Mouse (Mus musculus) limb, embryonic 11.5 days (tissue): Measurements from ENCODE around the gene Crebbp. TPM values are rescaled to one million over a fixed set of nuclear protein-coding genes. Genes with fewer than 3 reads are reported as not detected.

ENCODE experiments used
- ATAC-seq: fragments of 200-750 bp; cut with Nextera tagmentation; 2 replicates; pipeline ENCODE4 v1.8.0; 2017; ENCODE audit warnings: low read depth; ENCODE audit not compliant: insufficient number of reproducible peaks, low FRiP score, low TSS enrichment
- DNase-seq: peaks from one replicate; pipeline ENCODE4 v3.0.0-alpha.2; 2015; ENCODE audit warnings: low spot score
- H3K27ac ChIP-seq: fragments of 300-500 bp; sonication (generic); replicated peaks from 2 replicates; pipeline ENCODE4 v1.5.1; 2014; ENCODE audit warnings: low read depth, mild to moderate bottlenecking, low read length
- H3K27me3 ChIP-seq: fragments of 300-500 bp; sonication (generic); 2 replicates; pipeline ENCODE4 v1.6.1; 2014; ENCODE audit warnings: mild to moderate bottlenecking, low read length, mixed read lengths; ENCODE audit not compliant: control insufficient read depth, insufficient read depth
- H3K36me3 ChIP-seq: fragments of 300-500 bp; sonication (generic); 2 replicates; pipeline ENCODE4 v1.6.1; 2014; ENCODE audit warnings: mild to moderate bottlenecking, low read length, moderate library complexity, mixed read lengths; ENCODE audit not compliant: control insufficient read depth, insufficient read depth
- H3K4me1 ChIP-seq: fragments of 300-500 bp; sonication (generic); 2 replicates; pipeline ENCODE4 v1.6.1; 2014; ENCODE audit warnings: low read length, mixed read lengths; ENCODE audit not compliant: control insufficient read depth, insufficient read depth
- H3K4me2 ChIP-seq: fragments of 300-500 bp; sonication (generic); 2 replicates; pipeline ENCODE4 v1.6.1; 2014; ENCODE audit warnings: low read depth, mild to moderate bottlenecking, moderate library complexity; ENCODE audit not compliant: severe bottlenecking
- H3K4me3 ChIP-seq: fragments of 300-500 bp; sonication (generic); 2 replicates; pipeline ENCODE4 v1.5.1; 2014; ENCODE audit warnings: low read depth, low read length
- H3K9ac ChIP-seq: fragments of 300-500 bp; sonication (generic); 2 replicates; pipeline ENCODE4 v1.6.1; 2014; ENCODE audit warnings: mild to moderate bottlenecking, low read length
- H3K9me3 ChIP-seq: fragments of 300-500 bp; sonication (generic); 2 replicates; pipeline ENCODE4 v1.6.1; 2016; ENCODE audit warnings: low read length; ENCODE audit not compliant: control insufficient read depth
- WGBS: fragments of 180-500 bp; shearing (Covaris S2); extraction: QIAGEN DNeasy Blood & Tissue Kit; methylation state at CpG from one replicate; pipeline ENCODE4 v1.1.7; 2014; 5-methylcytosine and 5-hydroxymethylcytosine counted together
- polyA plus RNA-seq: library from polyadenylated mRNA; unstranded; fragments of >200 nt; fragmentation: Nextera tagmentation; extraction: Ambion mirVana; gene quantifications from 2 replicates; pipeline ENCODE4 v1.2.1, GENCODE M21; 2014

Crebbp gene
- polyA plus RNA-seq, 1 experiment from 2014 or later: 42.4 TPM

GRCm38 (mm10) chr16:4052601-4053000, 161.2 kb downstream of the Crebbp start:
- no peak overlapping the region for H3K4me3 ChIP-seq
- H3K9me3 ChIP-seq: no peaks in the 10 kb centered on the region
- no peak overlapping the region for H3K9ac ChIP-seq
- H3K27ac ChIP-seq: no peak overlapping the region
- ATAC-seq (no peak), DNase-seq (no peak)
- H3K36me3 ChIP-seq: peaks cover 24% of the 10 kb centered on the region
- no peaks in the 10 kb centered on the region for H3K4me1 ChIP-seq
- H3K27me3 ChIP-seq: no peaks in the 10 kb centered on the region
- 99% methylated on average over 4 of the region's 4 CpGs for WGBS
- no peak overlapping the region for H3K4me2 ChIP-seq

DNA sequence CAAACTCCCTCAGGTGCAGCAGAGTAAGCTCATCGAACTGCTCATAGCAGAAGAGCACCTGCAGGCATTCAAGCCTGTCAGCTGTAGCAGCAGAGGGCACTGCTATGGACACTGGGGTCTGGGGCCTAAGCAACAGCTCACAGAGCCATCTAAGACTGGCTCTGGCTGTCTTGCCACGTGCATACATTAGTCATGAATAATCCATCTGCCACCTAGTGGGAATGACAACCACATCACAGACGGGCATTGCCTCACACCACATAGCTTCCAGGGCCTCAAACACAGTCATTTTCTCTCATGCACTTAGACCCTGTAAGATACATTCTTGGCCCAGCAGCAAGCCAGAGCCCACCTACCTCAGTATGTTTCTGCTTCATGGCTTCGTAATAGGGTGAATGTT, 168.3 kb downstream of the Crebbp start:
- H3K9ac ChIP-seq: no peak overlapping the region
- 91% methylated on average over 4 of the region's 4 CpGs for WGBS
- H3K27ac ChIP-seq: no peak overlapping the region
- no peak overlapping the region for H3K4me3 ChIP-seq
- no peak for DNase-seq
- H3K4me2 ChIP-seq: no peak overlapping the region
- no peak for ATAC-seq
- no peaks in the 10 kb centered on the region for H3K9me3 ChIP-seq
- peaks cover 30% of the 10 kb centered on the region for H3K36me3 ChIP-seq
- no peaks in the 10 kb centered on the region for H3K27me3 ChIP-seq
- H3K4me1 ChIP-seq: no peaks in the 10 kb centered on the region

- H3K36me3 ChIP-seq: peaks cover 29% of the 10 kb centered on the region
- DNase-seq (no peak), ATAC-seq (no peak)
- no peak overlapping the region for H3K4me3 ChIP-seq
- H3K27ac ChIP-seq: no peak overlapping the region
- 89% methylated on average over 2 of the region's 2 CpGs for WGBS
- no peak overlapping the region for H3K4me2 ChIP-seq
- no peaks in the 10 kb centered on the region for H3K9me3 ChIP-seq
- no peak overlapping the region for H3K9ac ChIP-seq
- no peaks in the 10 kb centered on the region for H3K4me1 ChIP-seq
- H3K27me3 ChIP-seq: no peaks in the 10 kb centered on the region
Measured at GRCm38 (mm10) chr16:4044093-4044492, 169.7 kb downstream of the Crebbp start.

DNA sequence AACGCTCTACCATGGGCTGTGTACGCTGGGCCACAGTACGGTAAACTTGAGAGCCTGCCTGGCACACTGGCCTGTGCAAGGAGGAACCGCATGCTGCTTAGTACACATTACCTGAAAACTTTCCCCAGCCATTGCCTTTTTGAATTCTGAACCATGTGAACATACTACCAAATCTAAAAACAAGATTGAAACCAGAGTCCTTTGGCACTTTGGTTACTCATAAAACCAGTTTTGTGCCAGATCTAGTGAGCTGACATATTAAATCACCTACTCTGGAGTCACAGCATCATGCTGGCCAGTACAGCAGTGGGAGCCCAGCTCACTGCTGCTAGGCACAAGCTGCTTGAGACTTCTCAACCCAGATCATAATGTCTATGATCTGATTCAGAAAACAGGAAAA, 172.2 kb downstream of the Crebbp start:
- 95% methylated on average over 4 of the region's 4 CpGs for WGBS
- H3K9ac ChIP-seq: no peak overlapping the region
- H3K36me3 ChIP-seq: peaks cover 21% of the 10 kb centered on the region

GRCm38 (mm10) chr16:4040206-4040605, 173.6 kb downstream of the Crebbp start:
- Histone ChIP-seq H3K9me3 (no peaks in the 10 kb centered on the region), H3K4me3 (no peak overlapping the region), H3K9ac (no peak overlapping the region), H3K27me3 (no peaks in the 10 kb centered on the region), H3K4me2 (no peak overlapping the region), H3K36me3 (peaks cover 16% of the 10 kb centered on the region), H3K27ac (no peak overlapping the region), H3K4me1 (no peaks in the 10 kb centered on the region)
- DNase-seq (no peak), ATAC-seq (no peak)
- WGBS: 94% methylated on average over 5 of the region's 5 CpGs

More for the DNA sequence above, 172.2 kb downstream of the Crebbp start:
- Histone ChIP-seq H3K4me2 (no peak overlapping the region), H3K4me3 (no peak overlapping the region), H3K27ac (no peak overlapping the region), H3K4me1 (no peaks in the 10 kb centered on the region), H3K27me3 (no peaks in the 10 kb centered on the region), H3K9me3 (no peaks in the 10 kb centered on the region)
- DNase-seq (no peak), ATAC-seq (no peak)

- H3K36me3 ChIP-seq: peaks cover 6% of the 10 kb centered on the region
- no peaks in the 10 kb centered on the region for H3K4me1 ChIP-seq
- 91% methylated on average over 7 of the region's 7 CpGs for WGBS
- no peak overlapping the region for H3K4me3 ChIP-seq
- no peak overlapping the region for H3K27ac ChIP-seq
- no peak overlapping the region for H3K4me2 ChIP-seq
- no peak for ATAC-seq
- no peaks in the 10 kb centered on the region for H3K9me3 ChIP-seq
- no peak for DNase-seq
- H3K27me3 ChIP-seq: no peaks in the 10 kb centered on the region
- H3K9ac ChIP-seq: no peak overlapping the region
Measured at GRCm38 (mm10) chr16:4037690-4038089, 176.1 kb downstream of the Crebbp start.

- 93% methylated on average over 5 of the region's 5 CpGs for WGBS
- H3K9me3 ChIP-seq: no peaks in the 10 kb centered on the region
- no peak within 1 kb of the TSS for H3K4me3 ChIP-seq
- no peak within 1 kb of the TSS for H3K4me2 ChIP-seq
- no peak within 1 kb of the TSS for H3K27ac ChIP-seq
- no peaks in the 10 kb centered on the region for H3K4me1 ChIP-seq
- no peak within 1 kb of the TSS for H3K9ac ChIP-seq
- H3K27me3 ChIP-seq: no peaks in the 10 kb centered on the region
- ATAC-seq (no peak), DNase-seq (no peak)
- peaks cover 6% of the 10 kb centered on the region for H3K36me3 ChIP-seq
Measured at GRCm38 (mm10) chr16:4036807-4037206, 177.0 kb downstream of the Crebbp start, which contains the start of gene Dnase1. Gene Dnase1, plus strand, starts transcription at chr16:4036942.

DNA sequence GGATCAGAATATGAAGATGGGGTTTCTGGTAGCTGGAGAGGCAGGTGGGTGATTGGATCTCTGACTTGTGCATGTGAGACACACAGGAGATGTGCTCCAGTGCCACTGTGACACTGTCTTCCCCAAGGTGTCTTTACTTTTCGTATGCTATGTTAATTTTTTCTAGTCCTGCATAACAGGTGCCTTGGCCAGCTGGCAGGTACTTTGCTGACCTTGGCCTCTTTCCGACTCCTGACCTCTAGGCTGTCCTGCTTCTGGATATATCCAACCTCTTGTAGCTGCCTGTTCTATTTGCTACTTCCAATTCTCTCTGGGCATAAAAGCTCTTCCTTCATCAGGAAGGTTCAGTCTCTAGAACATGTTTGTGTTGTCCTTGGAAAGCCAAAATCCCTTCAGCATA, 178.2 kb downstream of the Crebbp start:
- ATAC-seq: no peak
- no peak overlapping the region for H3K27ac ChIP-seq

DNA sequence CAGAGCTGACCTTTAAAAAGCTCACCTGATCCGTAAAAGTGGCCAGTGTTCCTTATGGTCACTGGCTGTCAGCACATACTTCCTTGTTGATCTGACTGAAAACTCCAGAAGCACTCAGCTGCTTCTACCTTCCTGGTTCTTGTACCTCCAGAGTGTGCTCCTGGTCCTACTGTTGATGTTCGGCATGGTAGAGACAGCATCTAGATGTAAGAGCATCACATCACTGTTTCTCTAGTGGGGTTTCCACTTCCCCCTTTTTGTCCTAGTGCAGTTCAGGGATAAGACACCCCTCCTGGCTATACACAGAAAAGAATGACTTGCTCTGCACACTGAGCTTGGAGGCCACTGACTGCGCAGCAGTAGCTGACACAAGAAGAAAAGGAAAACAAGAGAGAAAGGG, 179.3 kb downstream of the Crebbp start:
- Histone ChIP-seq H3K4me3 (no peak overlapping the region), H3K4me2 (no peak overlapping the region), H3K9ac (no peak overlapping the region), H3K9me3 (no peaks in the 10 kb centered on the region), H3K27ac (no peak overlapping the region), H3K27me3 (no peaks in the 10 kb centered on the region), H3K36me3 (peaks cover 4% of the 10 kb centered on the region), H3K4me1 (no peaks in the 10 kb centered on the region)
- ATAC-seq: no peak
- WGBS: 84% methylated on average over 3 of the region's 3 CpGs
- no peak for DNase-seq

More for the DNA sequence above, 178.2 kb downstream of the Crebbp start:
- no peak for DNase-seq
- Histone ChIP-seq H3K4me3 (no peak overlapping the region), H3K9me3 (no peaks in the 10 kb centered on the region), H3K4me2 (no peak overlapping the region), H3K4me1 (no peaks in the 10 kb centered on the region), H3K9ac (no peak overlapping the region), H3K36me3 (peaks cover 6% of the 10 kb centered on the region), H3K27me3 (no peaks in the 10 kb centered on the region)
- WGBS: 91% methylated on average over 2 of the region's 2 CpGs
